Mouse (Mus musculus) spleen, postnatal 36 days (tissue): ENCODE results near the gene Lsm12.
A peak's percentile ranks its signal among the peaks of the same experiment; 100 is the strongest.
"Not testable (repeated sequence)": the region's sequence is repeated elsewhere in the genome, so short reads cannot be mapped to it uniquely, and the experiment has no call there.

Source experiments
- DNase-seq, 2 experiments: peaks; one replicate each; pipeline ENCODE4 v3.0.0; 2022; ENCODE audit warnings: low spot score in 2 of 2, mixed read lengths in 1 of 2

The Lsm12 gene

GRCm38 (mm10) chr11:102185677-102186076 is 581 bp upstream of the Lsm12 start:
- no peak for DNase-seq

DNA sequence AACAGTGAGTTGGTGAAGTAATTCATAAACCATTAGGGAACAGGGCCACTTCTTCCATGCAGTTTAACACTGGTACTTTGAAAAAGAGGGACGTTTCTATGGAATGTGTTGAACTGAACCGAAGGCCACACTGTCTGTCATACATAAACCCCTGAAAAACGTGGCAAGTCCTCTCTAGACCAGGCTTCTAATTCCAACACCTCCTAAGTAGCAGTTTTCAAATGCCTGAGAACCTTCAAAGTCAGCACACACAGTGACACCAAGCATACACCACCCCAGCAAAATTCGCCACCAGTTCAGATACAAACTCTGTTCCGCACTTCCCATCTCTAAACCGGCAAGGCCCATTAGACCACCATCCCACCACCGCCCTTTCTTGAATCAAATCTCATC is 847 bp downstream of the Lsm12 start:
- DNase-seq = no peak

- no peak for DNase-seq
Observed at GRCm38 (mm10) chr11:102179836-102180235, 5.3 kb downstream of the Lsm12 start.

DNA sequence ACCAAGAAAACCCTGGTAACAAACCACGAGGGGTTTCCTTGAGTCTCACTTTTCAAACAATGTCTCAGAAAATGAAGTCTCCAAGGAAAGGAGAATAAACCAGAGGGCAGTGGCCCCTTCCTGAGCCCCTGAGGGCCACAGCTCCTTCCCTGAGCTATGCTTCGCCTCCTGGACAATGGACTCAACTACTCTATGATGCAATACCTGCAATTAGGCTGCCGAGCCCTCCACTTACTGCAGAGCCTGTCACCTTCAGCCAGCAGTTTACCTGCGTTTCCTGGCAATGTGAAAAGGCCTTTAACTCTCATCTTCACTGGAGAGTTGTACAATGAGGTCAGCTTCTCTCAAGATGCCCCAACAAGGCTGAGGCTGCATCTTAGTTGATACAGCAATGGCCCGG is 16.4 kb downstream of the Lsm12 start:
- no peak for DNase-seq

- no peak for DNase-seq
Observed at GRCm38 (mm10) chr11:102167539-102167938, 17.6 kb downstream of the Lsm12 start.

GRCm38 (mm10) chr11:102165971-102166722 is 18.9 kb downstream of the Lsm12 start:
- DNase-seq = no peak

- no peak for DNase-seq
Observed at GRCm38 (mm10) chr11:102159781-102160180, 25.3 kb downstream of the Lsm12 start.

- DNase-seq = not testable (repeated sequence)
Observed at GRCm38 (mm10) chr11:102158024-102158423, 27.1 kb downstream of the Lsm12 start.

DNA sequence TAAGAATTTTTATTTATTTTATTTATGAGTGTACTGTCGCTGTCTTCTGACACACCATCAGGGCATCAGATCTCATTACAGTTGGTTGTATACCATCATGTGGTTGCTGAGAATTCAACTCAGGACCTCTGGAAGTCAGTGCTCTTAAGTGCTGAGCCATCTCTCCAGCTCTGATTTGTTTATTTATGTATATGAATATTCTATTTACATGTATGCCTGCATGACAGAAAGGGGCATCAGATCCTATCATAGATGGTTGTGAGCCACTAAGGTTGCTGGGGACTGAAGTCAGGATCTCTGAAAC is 28.4 kb downstream of the Lsm12 start:
- no peak for DNase-seq

DNA sequence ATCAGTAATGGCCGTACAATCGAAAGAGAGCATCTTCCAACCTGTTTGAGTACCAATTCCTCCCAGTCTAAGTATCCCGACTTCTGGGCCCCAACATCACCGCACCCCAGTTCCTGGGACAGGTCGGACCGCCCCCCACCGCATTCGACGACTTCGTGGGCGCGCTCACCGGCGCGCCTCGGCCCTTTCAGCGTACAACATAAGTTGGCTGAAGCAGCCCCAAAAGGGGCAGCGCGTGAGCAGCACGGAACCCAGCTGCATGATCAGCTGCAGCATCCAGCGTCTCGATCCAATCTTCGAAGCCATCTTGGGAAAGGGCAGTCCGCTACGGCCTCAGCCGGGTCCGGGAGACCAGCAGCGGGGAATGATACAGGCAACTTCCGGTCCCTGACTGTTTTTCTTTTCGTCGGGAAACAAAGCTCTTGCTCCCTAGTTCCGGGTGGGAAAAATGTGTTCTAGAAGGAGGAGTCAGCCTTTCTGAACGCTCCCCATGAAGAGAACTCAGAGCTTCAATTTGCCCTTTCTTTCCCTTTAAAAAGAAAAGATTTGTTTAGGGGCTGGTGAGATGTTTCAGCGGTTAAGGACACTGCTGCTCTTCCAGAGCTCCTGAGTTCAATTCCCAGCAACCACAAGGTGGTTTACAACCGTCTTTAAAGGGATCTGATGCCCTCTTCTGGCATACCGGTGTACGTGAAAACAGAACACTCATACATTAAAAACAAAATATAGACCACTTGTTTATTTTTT is 28.9 kb downstream of the Lsm12 start, which contains the start of gene Tmem101:
TSS of gene Tmem101 (minus strand) at position 366 of the 747 bp plus-strand sequence.
- peak; percentile 80 to 86 for DNase-seq

DNA sequence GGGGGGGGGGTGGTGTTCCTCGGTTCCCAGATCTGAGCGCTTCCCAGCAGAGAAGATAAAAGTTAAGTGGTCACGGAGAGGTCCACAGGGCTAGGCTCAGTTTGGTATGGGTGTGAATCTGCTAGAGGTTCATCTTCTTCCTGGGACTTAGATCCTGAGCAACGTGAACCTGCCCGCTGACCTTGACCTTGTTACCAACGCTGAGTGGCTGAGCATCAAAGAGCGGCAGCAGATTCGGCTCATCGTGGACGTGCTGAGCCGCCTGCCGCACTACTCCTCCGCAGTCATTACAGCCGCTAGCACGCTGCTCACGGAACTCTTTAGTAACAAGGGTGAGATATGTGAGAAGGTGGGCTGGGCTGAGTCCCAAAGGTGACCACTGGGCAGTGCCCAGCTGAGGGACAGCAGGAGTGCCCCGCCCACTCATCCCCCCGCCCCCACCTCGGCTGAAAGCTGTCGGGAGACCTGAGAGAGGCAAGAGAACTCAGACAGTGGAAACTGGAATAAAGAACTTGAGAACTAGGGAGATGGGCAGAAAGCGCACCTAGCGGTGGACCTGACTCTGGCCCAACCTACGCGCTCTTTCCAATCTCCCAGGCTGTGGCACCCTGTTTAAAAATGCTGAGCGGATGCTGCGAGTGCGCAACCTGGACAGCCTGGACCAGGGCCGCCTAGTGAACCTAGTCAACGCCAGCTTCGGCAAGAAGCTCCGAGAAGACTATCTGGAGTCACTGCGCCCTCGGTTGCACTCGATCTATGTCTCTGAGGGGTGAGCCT is 37.7 kb downstream of the Lsm12 start:
- DNase-seq = no peak

- DNase-seq = no peak
Observed at GRCm38 (mm10) chr11:102146531-102146930, 38.6 kb downstream of the Lsm12 start.

DNA sequence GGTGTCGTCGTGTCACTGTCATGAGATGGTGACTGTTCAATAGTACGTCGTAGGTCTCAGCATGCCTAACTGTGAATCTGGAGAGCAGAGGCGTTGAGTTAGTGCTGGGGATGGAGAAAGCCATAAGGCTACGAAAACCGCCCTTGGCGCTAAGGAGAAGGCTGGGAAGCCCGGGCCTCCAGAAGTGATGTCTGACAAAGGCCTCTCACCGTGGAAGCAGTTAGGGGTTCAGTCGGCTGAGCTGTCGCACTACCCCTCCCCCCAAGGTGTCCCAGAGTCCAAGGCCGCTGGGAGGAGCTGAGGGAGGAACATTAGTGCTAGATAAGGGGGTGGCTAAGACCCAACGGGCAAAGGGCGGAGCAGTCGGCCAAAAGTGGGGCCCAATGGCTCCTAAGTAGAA is 39.1 kb downstream of the Lsm12 start:
- no peak for DNase-seq

DNA sequence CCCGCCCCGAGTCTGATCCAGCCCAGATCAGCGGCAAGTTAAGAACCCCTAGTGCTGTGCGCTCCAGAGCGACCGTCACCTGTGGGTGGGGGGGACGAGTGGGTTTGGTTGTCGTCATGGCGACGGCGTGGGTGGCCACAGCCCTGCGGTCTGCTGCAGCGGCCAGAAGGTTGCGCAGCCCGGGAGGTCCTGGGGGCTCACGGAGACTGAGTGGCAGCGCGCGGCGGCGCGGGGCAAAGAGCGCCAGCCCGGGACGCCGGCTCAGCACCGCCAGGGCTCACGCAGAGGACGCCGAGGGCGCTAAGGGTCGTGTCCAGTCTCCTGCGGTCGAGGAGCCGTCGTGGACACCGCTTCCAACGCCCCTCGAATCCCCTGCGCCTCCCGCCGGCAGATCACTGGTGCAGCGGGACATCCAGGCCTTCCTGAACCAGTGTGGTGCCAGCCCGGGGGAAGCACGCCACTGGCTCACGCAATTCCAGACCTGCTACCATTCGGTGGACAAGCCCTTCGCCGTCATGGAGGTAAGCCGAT is 39.6 kb downstream of the Lsm12 start, which contains the start of gene Nags:
TSS of gene Nags (plus strand) at position 43 of the 531 bp plus-strand sequence.
- DNase-seq = no peak

GRCm38 (mm10) chr11:102144957-102145470 is 40.1 kb downstream of the Lsm12 start:
- DNase-seq = no peak

DNA sequence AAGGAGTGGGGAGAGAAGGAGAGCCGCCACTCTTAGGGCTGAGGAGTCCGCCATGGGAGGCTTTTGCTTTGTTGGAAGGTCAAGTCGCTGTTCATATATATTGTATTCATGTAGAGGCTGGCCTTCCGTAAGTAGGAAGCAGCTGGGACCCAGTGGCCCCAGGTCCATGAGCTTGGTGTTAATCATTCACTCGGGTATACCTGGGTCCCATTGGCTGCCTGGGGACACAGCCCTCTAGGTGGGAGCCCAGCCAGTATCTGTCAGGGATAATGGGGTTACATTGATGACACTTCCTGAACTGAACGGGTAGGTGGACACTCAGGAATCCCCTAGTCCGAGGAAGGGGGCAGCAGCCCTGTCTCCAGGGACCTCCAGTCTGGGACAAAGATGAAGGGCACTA is 42.7 kb downstream of the Lsm12 start:
- no peak for DNase-seq

- peak; percentile 29 to 37 for DNase-seq
Observed at GRCm38 (mm10) chr11:102140508-102140907, 44.6 kb downstream of the Lsm12 start.

- DNase-seq = peak; percentile 34 to 46
Observed at GRCm38 (mm10) chr11:102138447-102138740, 46.7 kb downstream of the Lsm12 start.

DNA sequence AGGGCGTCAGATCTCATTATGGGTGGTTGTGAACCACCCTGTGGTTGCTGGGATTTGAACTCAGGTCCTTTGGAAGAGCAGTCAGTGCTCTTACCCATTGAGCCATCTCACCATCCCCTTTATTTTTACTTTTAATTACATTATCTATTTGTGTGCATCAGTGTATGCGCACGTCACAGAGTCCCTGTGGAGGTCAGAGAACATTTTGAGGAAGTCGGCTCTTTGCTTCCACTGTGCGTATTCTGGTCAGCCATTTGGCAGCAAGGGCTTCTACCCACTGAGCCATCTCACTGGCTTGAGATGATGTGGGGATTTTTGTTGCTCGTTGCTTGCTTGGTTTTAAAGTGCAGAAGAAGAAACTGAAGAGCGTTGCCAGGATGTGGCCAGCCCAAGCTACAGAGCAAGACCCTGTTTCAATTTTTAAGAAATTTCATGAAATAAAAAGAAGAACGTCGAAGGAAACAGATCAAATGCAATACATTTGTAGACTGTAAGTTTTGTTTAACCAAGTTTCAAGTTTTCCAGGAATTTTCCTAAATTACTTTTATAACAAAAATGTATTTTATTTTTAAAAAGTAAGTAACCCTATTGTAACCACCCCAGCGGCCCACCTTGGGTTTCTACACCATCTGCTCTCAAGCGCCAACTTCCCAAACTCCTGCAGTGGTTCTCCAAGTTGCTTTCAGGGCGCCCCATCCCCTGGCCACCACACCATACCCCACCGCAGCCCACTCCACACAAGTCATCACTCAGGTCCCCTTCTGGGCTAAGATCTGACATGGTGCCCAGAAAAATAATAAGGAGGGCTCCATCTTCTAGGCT is 47.3 kb downstream of the Lsm12 start:
- no peak for DNase-seq

- DNase-seq = no peak
Observed at GRCm38 (mm10) chr11:102134516-102134915, 50.6 kb downstream of the Lsm12 start.

- no peak for DNase-seq
Observed at GRCm38 (mm10) chr11:102117386-102117785, 67.7 kb downstream of the Lsm12 start.
